Mouse (Mus musculus): Measurements from ENCODE around the gene Trmu. TPM values are rescaled to one million over a fixed set of nuclear protein-coding genes. Genes with fewer than 3 reads are reported as not detected.

Gene Trmu
- 21.4 TPM for polyA plus RNA-seq (2017; shearing (Covaris generic))

DNA sequence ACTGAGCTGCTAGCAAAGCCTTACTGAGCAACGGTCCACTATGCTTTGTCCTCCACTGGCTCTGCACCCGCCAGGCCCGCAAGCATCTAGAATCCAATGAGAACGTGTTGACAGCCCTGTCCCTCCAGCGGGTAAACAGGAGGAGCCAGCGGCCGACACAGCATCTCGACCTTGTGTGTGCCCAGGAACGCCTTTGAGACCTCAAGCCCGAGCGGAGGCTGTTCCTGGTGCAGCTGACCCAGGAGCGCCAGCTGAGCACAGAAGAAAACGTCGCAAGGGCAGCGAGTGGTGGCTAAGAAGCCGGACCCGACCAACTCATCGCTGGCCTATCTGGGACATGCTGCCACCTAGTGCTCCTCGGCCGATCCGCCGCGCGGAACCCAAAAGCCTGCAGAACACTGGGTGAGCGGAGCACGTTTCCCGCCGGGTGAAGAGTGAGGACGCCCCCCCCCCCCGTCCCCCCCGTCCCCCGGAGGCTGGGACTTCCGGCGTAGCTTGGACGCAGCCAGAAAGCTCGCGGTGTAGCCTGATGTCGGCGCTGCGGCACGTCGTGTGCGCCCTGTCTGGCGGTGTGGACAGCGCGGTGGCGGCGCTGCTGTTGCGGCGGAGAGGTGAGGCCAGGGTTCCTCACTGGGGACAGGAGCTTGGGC is at the start of gene Trmu:
Gene Trmu, plus strand, starts transcription at position 465 of the 650 bp plus-strand sequence.

DNA sequence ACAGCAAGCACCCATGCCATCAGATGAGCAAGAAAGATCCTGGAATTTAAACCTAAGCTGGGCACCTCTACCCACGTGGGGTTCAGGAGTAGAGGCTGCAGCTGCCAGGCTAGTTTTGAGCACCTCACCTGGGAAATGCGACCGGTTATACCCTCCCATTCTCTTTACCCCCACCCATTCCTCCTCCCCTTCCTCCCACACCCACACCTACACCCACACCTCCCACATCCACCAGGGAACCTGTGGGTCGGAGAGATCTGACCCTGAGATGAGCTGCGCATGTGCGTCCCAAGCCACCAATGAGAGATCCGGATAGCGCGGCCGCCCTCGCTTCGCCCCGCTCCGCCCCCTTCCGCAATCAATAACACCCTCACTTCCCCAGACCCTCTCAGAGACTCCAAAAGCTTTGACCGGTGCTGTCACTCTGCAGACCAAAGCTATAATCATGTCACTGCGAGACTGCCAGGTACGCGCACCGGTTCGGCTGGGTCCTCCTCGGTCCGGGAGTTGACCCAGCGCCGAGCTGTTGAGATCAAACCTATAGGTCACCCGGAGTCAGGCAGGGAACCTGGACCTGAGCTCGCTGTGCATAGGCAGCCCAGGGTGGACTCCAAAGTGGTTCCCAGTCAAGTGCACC is 47.0 kb upstream of the Trmu start, which contains the start of gene Ttc38:
Gene Ttc38, plus strand, starts transcription at position 353 of the 637 bp plus-strand sequence.

DNA sequence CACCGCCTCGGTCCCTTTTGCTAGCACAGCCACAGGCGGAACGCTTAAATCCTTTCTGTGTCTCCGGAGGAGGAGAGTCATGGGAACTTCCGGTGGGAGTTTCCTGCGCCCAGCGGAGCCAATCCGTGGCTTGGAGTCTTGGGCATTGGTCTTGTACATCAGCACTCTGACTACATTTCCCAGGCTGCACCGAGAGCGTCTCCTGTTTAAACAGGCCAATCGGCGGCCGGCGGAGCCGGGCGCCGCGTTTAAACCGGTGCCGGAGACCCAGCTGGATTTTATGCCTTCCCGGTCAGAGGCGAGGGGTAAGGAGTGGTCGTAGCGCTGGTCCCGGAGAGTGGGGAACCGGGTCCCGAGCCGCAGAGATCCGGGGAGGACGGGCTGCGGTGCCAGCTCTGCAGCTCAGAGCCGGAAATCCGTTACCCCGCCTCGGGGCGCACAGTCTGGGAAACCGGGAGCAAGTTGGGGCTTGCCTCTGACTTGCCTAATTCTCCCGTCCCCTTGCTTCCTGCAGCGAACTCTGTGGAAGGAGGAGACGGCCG is 19.6 kb upstream of the Trmu start, which contains the start of gene Gtse1:
Gene Gtse1, plus strand, starts transcription at position 256 of the 542 bp plus-strand sequence.

Other genes with a start within 250 kb of the Trmu start
- gene Ppara, start 144.3 kb upstream of the Trmu start, polyA plus RNA-seq (2017; shearing (Covaris generic)) = 0.94 TPM
- gene Cdpf1, start 67.6 kb upstream of the Trmu start, polyA plus RNA-seq (2017; shearing (Covaris generic)) = 19.1 TPM
- gene Pkdrej, start 57.6 kb upstream of the Trmu start, polyA plus RNA-seq (2017; shearing (Covaris generic)) = not detected
- 11.5 TPM for gene Ttc38, start 47.0 kb upstream of the Trmu start, polyA plus RNA-seq (2017; shearing (Covaris generic))
- 1.0 TPM for gene Gtse1, start 19.6 kb upstream of the Trmu start, polyA plus RNA-seq (2017; shearing (Covaris generic))
- 11.5 TPM for gene Celsr1, start 154.5 kb downstream of the Trmu start, polyA plus RNA-seq (2017; shearing (Covaris generic))
- 122 TPM for gene Gramd4, start 178.4 kb downstream of the Trmu start, polyA plus RNA-seq (2017; shearing (Covaris generic))

Measured in effector memory CD4-positive, alpha-beta T cell, adult 5 months (primary cell).